Mouse (Mus musculus): ENCODE measurements around the gene Oscp1. TPM values are rescaled to one million over a fixed set of nuclear protein-coding genes. Genes with fewer than 3 reads are reported as not detected.

Gene Oscp1
- 23.3 and 32.0 TPM in 2 replicates for polyA plus RNA-seq (2015; fragmentation: Nextera tagmentation; extraction: Ambion mirVana)

- Histone ChIP-seq H3K27me3 (no peaks in the 10 kb centered on the region), H3K9me3 (replicated peaks) (no peaks in the 10 kb centered on the region), H3K27ac (replicated peaks) (peak within 1 kb of the TSS; percentile 51; the same call in 1 of the 2 replicates), H3K4me1 (peaks cover 14% of the 10 kb centered on the region), H3K36me3 (peaks cover 28% of the 10 kb centered on the region), H3K9ac (peak within 1 kb of the TSS; percentile 59), H3K4me2 (replicated peaks) (peak within 1 kb of the TSS; percentile 84), H3K4me3 (replicated peaks) (peak within 1 kb of the TSS; percentile 74)
- peak; percentile 94 for ATAC-seq (ENCODE audit: insufficient number of reproducible peaks, low FRiP score, low TSS enrichment, low read depth)
- under 1% methylated on average over 57 of the region's 57 CpGs for WGBS
Observed at GRCm38 (mm10) chr4:126058134-126058996, at the start of gene Oscp1. TSS of gene Oscp1 (plus strand) at chr4:126058565.

DNA sequence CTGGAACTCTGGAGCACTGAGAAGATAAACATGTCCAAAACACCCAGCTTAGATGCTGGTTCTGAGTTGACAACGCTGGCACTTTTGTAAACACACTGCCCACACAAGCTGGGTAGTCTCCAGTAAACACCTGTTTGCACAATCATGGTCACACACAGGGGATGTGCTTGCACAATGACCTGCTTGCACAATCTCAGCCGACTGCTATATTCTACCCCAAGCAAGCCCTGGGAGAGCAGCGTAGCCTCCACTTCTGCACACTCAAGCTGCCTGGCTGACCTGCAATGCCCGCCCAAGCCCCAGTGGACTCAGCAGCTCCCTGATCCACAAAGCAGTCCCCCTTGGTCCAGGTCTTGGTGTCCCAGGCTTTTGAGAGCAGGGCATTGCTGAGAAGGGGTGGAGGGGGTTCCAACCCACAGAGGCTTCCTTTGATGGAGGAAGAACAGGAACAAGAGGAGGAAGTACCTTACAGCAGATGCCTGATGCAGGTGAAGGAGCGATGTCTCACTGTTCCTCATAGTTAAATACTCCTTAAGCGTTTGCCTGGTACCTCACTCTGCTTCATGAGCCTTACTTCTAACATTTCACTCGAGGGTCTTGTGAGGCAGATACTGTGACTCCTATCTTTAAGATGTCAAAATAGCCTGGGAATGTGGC is 40.6 kb upstream of the Oscp1 start:
- H3K9ac ChIP-seq: no peak overlapping the region
- no peaks in the 10 kb centered on the region for H3K4me1 ChIP-seq
- no peak for ATAC-seq (ENCODE audit: insufficient number of reproducible peaks, low FRiP score, low TSS enrichment, low read depth)
- H3K27me3 ChIP-seq: no peaks in the 10 kb centered on the region
- no peak overlapping the region for H3K4me2 ChIP-seq (replicated peaks)
- no peak overlapping the region for H3K4me3 ChIP-seq (replicated peaks)
- no peaks in the 10 kb centered on the region for H3K9me3 ChIP-seq (replicated peaks)
- WGBS: 74% methylated on average over 7 of the region's 7 CpGs
- H3K36me3 ChIP-seq: no peaks in the 10 kb centered on the region
- H3K27ac ChIP-seq (replicated peaks): no peak overlapping the region

GRCm38 (mm10) chr4:126018966-126019538 is 39.3 kb upstream of the Oscp1 start:
- H3K9me3 ChIP-seq (replicated peaks): no peaks in the 10 kb centered on the region

GRCm38 (mm10) chr4:126024303-126024900 is 34.0 kb upstream of the Oscp1 start, which contains the start of gene Csf3r:
TSS of gene Csf3r (plus strand) at chr4:126024550.
- no peak for ATAC-seq (ENCODE audit: insufficient number of reproducible peaks, low FRiP score, low TSS enrichment, low read depth)

More at GRCm38 (mm10) chr4:126018966-126019538, 39.3 kb upstream of the Oscp1 start:
- Histone ChIP-seq H3K36me3 (no peaks in the 10 kb centered on the region), H3K4me2 (replicated peaks) (no peak overlapping the region), H3K27ac (replicated peaks) (no peak overlapping the region), H3K4me1 (no peaks in the 10 kb centered on the region), H3K27me3 (no peaks in the 10 kb centered on the region), H3K9ac (no peak overlapping the region), H3K4me3 (replicated peaks) (no peak overlapping the region)
- 71% methylated on average over 11 of the region's 11 CpGs for WGBS
- no peak for ATAC-seq (ENCODE audit: insufficient number of reproducible peaks, low FRiP score, low TSS enrichment, low read depth)

DNA sequence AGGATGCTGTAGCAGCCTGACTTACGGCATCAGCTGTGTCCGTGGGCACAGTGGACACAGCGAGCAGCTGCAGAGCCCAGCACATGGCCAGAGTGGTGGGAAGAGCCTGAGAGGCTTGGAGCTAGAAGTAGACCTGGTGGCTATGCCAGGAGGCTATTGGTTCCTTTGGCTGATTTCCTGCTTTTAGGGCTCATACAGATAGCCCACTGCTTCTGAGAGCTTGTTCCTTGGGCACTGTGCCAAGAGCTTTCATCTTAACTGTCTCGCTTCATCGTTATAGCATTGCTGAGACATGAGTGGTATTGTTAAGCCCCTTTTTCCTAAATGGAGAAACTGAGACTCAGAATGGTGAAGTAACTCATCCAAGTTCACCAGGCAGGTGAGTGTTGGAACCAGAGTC is 32.6 kb upstream of the Oscp1 start:
- Histone ChIP-seq H3K27me3 (no peaks in the 10 kb centered on the region; the same call in 1 of the 2 replicates), H3K36me3 (no peaks in the 10 kb centered on the region), H3K27ac (replicated peaks) (no peak overlapping the region), H3K9ac (no peak overlapping the region), H3K4me1 (no peaks in the 10 kb centered on the region), H3K9me3 (replicated peaks) (no peaks in the 10 kb centered on the region), H3K4me2 (replicated peaks) (no peak overlapping the region), H3K4me3 (replicated peaks) (no peak overlapping the region)
- WGBS: 74% methylated on average over 5 of the region's 5 CpGs
- ATAC-seq (ENCODE audit: insufficient number of reproducible peaks, low FRiP score, low TSS enrichment, low read depth): no peak

More at GRCm38 (mm10) chr4:126024303-126024900, 34.0 kb upstream of the Oscp1 start, which contains the start of gene Csf3r:
- Histone ChIP-seq H3K27me3 (no peaks in the 10 kb centered on the region), H3K9me3 (replicated peaks) (no peaks in the 10 kb centered on the region), H3K4me3 (replicated peaks) (no peak within 1 kb of the TSS), H3K9ac (no peak within 1 kb of the TSS), H3K36me3 (no peaks in the 10 kb centered on the region), H3K4me1 (no peaks in the 10 kb centered on the region), H3K4me2 (replicated peaks) (no peak within 1 kb of the TSS), H3K27ac (replicated peaks) (no peak within 1 kb of the TSS)
- 41% methylated on average over 16 of the region's 16 CpGs for WGBS

GRCm38 (mm10) chr4:126027980-126028379 is 30.4 kb upstream of the Oscp1 start:
- no peak overlapping the region for H3K9ac ChIP-seq
- H3K4me3 ChIP-seq (replicated peaks): no peak overlapping the region
- H3K4me1 ChIP-seq: no peaks in the 10 kb centered on the region
- H3K36me3 ChIP-seq: no peaks in the 10 kb centered on the region
- ATAC-seq (ENCODE audit: insufficient number of reproducible peaks, low FRiP score, low TSS enrichment, low read depth): no peak
- H3K4me2 ChIP-seq (replicated peaks): no peak overlapping the region
- H3K9me3 ChIP-seq (replicated peaks): no peaks in the 10 kb centered on the region
- no peaks in the 10 kb centered on the region; the same call in 1 of the 2 replicates for H3K27me3 ChIP-seq
- 93% methylated on average over 3 of the region's 3 CpGs for WGBS
- H3K27ac ChIP-seq (replicated peaks): no peak overlapping the region

DNA sequence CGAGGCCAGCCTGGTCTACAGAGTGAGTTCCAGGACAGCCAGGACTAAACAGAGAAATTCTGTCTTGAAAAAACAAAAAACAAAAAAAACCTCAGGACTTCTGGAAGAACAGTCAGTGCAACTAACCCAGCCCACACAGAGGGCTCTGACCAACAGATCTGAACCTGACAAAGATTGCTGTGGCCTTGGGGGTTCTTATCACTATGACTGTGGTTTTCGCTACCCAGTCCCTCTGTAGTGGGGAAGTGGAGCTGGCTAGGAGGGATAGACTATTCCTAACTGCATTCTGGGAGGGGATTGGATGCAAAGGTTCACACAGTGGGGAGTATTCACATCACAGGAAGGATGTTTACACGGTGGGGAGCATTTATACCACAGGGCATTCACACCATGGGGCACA is 29.3 kb upstream of the Oscp1 start:
- WGBS: 67% methylated on average over 3 of the region's 3 CpGs
- Histone ChIP-seq H3K9me3 (replicated peaks) (no peaks in the 10 kb centered on the region), H3K27me3 (no peaks in the 10 kb centered on the region; the same call in 1 of the 2 replicates), H3K4me2 (replicated peaks) (no peak overlapping the region), H3K27ac (replicated peaks) (no peak overlapping the region), H3K36me3 (no peaks in the 10 kb centered on the region), H3K4me1 (no peaks in the 10 kb centered on the region), H3K4me3 (replicated peaks) (no peak overlapping the region), H3K9ac (no peak overlapping the region)
- ATAC-seq (ENCODE audit: insufficient number of reproducible peaks, low FRiP score, low TSS enrichment, low read depth): no peak

DNA sequence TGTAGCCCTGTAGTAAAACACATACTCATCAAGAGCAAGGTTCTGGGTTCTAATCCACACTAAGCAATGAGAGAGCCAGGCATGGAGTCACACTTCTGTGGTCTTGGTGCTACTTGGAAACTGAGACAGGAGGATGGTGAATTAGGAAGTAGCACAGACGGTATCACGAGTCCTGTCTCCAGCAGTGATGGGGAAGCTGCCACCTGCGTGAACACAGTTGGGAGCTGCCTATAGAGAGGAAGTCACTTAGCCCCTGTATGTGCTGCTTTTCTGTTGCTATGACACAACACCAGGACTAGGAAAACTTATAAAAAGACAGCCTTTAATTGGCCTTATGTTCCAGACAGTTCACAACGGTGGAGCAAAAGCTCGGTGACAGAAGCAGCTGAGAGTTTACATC is 27.7 kb upstream of the Oscp1 start:
- ATAC-seq (ENCODE audit: insufficient number of reproducible peaks, low FRiP score, low TSS enrichment, low read depth): no peak
- H3K36me3 ChIP-seq: no peaks in the 10 kb centered on the region
- no peak overlapping the region for H3K27ac ChIP-seq (replicated peaks)
- no peaks in the 10 kb centered on the region for H3K4me1 ChIP-seq
- H3K9ac ChIP-seq: no peak overlapping the region
- H3K4me2 ChIP-seq (replicated peaks): no peak overlapping the region
- 68% methylated on average over 5 of the region's 5 CpGs for WGBS
- no peaks in the 10 kb centered on the region; the same call in 1 of the 2 replicates for H3K27me3 ChIP-seq
- H3K4me3 ChIP-seq (replicated peaks): no peak overlapping the region
- no peaks in the 10 kb centered on the region for H3K9me3 ChIP-seq (replicated peaks)

DNA sequence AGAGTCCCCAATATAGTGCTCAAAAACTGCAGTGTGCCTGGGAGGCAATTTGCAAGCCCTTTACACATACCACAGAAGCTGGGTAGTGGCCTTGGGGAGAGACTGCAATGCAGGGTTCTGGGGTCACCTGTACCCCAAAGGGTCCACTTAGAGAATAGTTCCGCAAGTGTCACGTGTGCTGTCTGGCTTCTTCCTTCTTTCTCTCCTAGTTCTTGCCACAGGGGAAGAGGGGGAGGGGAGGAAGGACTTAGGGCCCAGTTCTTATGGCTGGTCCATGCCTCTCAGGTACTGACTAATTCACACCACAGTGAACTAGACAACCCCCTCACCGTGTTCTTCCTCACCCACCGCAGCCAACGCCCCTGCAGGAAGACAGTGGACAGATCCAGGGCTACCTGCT is 23.0 kb upstream of the Oscp1 start:
- Histone ChIP-seq H3K4me2 (replicated peaks) (no peak overlapping the region), H3K4me3 (replicated peaks) (no peak overlapping the region), H3K27me3 (no peaks in the 10 kb centered on the region; the same call in 1 of the 2 replicates), H3K36me3 (no peaks in the 10 kb centered on the region), H3K9ac (no peak overlapping the region), H3K4me1 (no peaks in the 10 kb centered on the region), H3K27ac (replicated peaks) (no peak overlapping the region), H3K9me3 (replicated peaks) (no peaks in the 10 kb centered on the region)
- 82% methylated on average over 5 of the region's 5 CpGs for WGBS
- ATAC-seq (ENCODE audit: insufficient number of reproducible peaks, low FRiP score, low TSS enrichment, low read depth): no peak

DNA sequence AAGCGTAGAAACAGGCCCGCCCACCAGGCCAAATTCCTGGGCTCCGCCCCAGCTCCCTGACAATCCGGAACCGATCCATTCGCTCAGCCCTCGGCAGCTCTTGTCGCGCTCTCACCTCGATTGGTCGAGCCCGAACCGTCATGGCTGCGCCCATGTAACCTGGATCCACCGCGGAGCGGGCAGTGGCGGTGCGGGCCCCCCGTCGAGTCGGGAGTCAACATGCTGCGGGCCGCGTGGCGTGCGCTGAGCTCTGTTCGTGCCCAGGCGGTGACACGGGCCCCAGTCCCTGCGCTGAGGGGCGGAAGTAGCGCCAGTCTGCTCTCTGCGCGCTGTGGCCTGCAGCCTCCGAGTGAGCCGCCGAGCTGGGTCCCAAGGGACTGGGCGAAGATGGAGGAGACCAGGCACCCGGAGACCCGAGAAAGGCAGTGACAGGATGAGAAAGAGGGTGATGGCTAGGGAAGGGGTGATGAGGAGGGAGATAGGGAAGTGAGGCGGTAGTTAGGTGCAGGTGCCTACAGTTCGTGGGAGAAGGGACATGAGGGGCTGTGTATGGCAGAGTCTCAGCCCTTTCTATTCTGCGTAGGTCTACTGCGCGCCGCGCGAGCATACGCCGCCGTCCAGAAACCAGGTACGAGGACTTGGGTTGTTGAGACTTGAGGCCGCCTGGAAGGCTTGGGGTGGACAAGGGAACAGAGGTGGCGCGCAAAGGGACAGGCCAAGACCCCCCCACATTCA is 11.3 kb upstream of the Oscp1 start, which contains the start of gene Mrps15:
TSS of gene Mrps15 (plus strand) at position 75 of the 735 bp plus-strand sequence.
- Histone ChIP-seq H3K9ac (peak within 1 kb of the TSS; percentile 82), H3K27ac (replicated peaks) (peak within 1 kb of the TSS; percentile 83), H3K9me3 (replicated peaks) (no peaks in the 10 kb centered on the region), H3K36me3 (peaks cover 29% of the 10 kb centered on the region), H3K4me1 (peaks cover 13% of the 10 kb centered on the region), H3K4me3 (replicated peaks) (peak within 1 kb of the TSS; percentile 96), H3K4me2 (replicated peaks) (peak within 1 kb of the TSS; percentile 89), H3K27me3 (no peaks in the 10 kb centered on the region)
- ATAC-seq (ENCODE audit: insufficient number of reproducible peaks, low FRiP score, low TSS enrichment, low read depth): peak; percentile 92
- WGBS: under 1% methylated on average over 56 of the region's 56 CpGs
